Mouse (Mus musculus): ENCODE measurements at regions not wholly inside any gene's neighbourhood (a gene's known extent, or its start where the extent isn't known, plus 50 kb on each side); places are given as distances from the start of the nearest gene placed in this dataset.

DNA sequence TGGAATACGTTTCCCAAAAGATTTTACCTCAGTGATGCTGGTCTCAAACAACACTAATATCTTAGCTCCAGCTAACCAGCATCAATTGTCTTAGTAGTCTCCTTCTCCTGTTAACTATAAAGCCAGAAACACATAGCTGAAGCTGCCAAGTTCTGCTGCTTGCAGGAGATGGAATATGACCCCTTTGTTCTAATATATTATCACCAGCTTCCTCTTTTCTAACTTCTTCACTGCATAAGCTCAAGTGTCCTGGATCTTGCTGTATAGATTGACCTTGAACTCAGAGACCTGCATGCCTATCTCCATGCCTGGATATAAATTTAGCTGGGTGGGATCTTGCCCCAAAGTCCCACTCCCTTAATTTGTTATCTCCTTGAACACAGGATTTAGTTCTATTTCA lies 94.8 kb downstream of the Rbm46 start:
- DNase-seq (ENCODE audit: low read depth, low spot score), result no peak

DNA sequence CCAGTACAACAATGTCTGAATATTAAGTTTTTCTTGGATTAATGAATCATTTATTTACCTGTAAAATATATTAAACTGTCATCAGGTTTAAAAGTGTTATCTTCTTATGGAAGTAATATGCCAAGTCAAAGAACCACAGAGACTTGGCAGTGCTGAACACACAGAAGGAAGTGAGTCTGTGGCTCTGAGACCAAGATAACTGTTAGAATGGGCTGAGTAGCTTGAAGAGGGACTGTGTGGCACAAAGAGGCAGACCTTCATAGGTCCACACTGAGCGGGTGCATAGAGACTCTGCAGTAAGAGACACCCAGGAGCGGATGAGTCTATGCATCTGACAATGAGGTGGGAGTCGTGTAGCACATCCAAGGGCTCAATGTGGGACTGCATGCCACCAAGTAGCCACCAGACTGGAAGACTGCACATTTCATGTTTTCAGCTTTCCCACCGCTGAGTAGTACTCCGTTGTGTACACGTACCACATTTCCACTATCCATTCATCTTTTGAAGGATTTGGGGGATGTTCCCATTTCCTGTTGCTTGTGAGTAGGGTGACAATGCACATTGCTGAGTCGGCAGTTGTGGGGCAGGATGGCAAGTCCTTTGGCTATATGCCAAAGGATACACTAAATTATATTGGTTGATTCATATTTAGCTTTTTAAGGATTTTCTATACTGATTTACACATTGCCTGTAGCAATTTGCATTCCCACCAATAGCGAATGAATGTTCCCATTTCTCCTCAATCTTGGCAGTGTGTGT lies 105.6 kb downstream of the Rbm46 start:
- DNase-seq (ENCODE audit: low read depth, low spot score), result no peak

DNA sequence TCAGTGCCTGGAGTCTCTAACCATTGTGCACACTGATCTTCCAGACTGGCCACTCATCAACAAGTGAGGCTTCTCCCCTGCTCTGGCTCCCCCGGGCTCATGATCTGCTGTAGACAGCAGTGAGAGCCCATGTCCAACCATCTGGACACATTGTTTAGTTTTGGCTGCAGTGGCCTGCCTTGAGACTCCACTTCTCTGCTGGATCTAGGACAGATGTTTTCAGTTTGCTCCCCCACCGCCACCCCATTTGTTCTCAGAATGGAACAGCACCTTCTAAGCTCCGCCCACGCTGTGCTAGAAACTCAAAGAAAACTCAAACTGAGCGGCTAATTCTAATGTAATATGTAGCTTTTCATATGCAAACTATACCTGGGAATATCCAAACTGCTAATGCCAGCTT lies 108.8 kb downstream of the Rbm46 start:
- DNase-seq (ENCODE audit: low read depth, low spot score), result peak; percentile 9

DNA sequence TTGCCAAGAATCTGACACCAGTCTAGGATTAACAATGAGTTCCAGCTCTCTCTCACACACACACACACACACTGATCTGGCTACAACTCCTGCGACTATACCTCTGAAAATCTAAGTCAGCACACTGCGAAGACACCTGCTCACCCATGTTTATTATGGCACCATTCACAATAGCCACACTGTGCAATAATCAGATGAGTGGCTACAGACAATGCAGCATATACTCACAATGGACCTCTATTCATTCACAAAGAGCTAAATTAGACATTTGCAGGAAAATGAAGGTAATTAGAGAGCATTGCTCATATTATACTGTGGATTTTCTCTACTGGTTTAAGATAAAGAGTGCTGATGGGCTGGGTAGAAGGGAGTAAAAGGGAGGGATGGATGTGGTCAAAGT lies 116.3 kb downstream of the Rbm46 start:
- no peak for DNase-seq (ENCODE audit: low read depth, low spot score)

DNA sequence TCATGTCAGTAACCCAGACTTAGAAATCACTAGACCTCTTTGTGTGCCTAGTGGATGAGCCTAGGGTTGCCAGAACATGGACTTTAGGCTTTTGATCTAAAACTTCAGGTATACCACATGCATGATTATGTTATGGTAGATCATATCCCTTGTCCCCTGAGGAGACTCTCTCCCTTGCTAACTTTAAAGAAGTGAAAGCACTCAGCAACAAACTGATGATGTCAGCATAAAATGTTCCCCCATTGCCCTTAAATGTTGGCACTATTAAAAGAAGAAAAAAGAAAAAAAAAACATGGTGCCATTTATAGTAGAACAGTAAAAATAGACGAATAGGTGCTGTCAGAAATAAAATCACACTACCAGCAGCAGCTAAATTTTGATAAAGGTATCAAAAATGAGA lies 117.3 kb downstream of the Rbm46 start:
- DNase-seq (ENCODE audit: low read depth, low spot score), result no peak

DNA sequence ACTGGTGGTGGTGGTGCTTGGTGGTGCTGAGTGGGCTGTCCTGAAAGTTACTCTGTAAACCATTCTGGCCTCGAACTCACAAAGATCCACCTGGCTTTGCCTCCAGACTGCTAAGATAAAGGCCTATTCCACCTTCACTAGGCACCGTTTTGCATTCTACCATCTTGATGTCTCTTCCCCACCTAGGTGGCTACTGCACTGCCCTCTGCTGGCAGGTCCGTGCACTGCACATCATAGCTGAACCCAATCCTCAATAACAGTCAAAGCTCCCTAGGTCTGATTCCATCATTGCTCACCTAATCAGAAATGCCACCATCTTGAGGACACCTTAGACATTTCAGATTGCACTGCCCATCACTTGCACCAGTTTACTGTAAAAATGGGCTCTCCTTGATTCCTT lies 150.7 kb downstream of the Rbm46 start:
- DNase-seq (ENCODE audit: low read depth, low spot score), result peak; percentile 69

DNA sequence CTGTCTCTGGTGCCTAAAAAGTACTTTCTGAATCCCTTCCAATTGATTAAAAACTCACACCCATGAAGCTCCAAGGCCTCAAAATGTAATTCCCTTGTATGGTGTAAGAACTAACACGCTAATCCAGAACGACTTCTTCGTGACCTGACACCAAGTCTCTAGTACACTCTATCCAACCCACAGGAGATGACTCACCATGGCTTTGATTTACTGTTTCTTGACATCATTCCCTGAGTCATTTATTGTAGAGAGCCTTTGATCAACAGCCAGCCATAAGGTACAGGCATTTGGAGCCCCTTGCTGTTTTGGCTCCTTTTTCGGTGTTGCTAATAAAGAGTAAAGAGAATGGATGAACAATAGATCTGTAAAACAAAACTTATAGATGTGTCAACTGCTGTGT lies 159.7 kb upstream of the Npy2r start:
- no peak for DNase-seq (ENCODE audit: low read depth, low spot score)

DNA sequence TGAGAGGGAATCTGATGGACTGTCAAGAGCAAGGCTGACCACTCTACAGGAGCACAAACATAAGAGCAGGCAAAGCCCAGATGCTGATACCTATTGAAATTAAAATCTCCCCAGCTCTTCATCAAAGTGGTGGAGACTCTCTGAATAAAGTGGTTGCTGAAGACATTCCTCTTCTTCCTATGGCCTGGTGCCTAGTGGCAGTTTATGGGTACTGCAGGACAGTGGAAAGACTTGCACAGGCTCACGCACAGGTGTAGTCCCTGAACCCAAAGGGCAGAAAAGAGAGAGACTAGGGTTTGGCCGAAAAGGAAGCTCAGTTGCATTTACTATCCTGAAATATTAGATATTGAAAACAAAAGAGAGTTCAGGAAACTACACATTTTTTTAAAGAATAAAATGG lies 144.2 kb upstream of the Npy2r start:
- peak; percentile 51 for DNase-seq (ENCODE audit: low read depth, low spot score)

DNA sequence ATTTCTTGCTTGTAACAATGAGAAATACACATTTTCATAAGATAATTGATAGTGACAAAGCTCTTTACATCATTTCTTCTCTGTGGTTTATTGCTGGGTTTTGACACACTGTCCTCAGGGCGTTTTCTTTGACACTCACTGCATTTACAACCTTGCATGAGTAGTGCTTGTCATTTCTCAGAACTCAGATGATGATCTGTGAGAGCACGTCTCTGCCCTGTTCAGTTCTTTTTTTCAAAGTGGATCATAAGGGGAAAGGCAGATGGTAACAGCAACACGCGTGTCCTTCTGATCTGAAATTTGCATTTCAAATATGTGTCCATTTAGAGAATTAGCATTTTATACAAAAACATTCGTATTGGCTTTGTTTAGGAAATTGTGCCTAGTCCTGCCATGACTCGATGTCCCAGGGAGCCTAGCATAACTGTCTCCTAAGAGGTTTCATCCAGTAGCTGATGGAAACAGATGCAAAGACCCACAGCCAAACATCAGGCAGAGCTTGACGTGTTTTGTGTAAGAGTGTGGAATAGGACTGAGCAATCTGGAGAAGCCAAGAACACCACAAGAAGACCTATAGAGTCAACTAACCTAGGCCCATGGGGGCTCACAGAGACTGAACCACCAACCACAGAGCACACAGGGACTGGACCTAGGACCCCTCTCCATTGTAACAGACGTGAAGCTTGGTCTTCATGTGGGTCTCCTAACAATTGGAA lies 108.4 kb upstream of the Npy2r start:
- no peak for DNase-seq (ENCODE audit: low read depth, low spot score)

DNA sequence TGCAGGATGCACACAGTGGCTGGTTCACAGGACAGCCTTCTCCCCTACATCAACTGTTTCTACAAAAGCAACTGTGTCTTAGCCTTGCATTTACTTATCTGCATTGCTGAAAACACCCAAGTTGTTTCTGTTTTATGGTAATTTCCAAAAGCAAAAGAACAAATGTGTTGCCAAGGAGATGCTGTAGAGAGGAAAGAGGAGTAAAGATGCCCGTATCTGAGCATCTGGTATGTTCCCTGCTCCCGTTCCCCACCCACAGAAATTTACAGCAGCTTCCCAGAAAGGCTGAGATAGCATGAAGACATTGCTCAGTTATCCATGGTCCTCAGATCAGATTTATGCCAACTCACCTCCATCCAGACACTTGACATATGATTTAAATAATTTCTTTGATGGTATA lies 104.5 kb upstream of the Npy2r start:
- no peak for DNase-seq (ENCODE audit: low read depth, low spot score)

DNA sequence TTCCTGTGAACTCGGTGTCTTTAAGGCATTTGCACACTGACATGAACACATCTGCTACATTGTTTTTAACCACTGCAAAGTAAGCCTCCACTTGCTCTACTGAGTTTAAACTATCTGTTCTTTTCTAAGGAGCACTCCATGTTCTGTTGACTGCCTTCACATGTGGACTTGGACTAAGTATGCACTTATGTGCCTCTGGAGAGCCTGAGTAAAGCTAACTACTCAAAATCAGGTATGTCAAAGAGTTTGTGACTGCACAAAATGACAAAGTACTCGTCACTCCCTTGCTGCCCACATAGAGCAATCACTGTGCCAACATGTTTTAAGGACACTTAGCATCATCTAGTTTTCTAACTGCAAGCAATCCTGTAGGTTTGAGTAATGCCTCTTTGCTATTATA lies 92.2 kb upstream of the Npy2r start:
- no peak for DNase-seq (ENCODE audit: low read depth, low spot score)

DNA sequence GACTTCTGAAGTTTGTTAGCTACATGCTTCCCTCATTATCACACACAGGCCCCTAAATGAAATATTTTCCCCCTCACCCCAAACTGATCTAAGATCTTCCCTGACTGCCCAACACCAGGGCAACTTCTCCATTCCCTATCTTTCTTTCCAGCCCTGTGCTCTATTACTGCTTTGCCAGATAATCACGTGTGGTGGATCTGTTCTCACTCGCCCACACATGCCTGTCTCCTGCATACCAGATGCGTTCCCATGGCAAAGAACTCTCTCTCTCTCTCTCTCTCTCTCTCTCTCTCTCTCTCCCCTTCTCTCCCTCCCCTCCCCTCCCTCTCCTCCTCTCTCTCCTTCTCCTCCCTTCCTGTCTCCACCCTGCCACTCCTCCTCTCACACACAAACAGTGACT lies 88.8 kb upstream of the Npy2r start:
- no peak for DNase-seq (ENCODE audit: low read depth, low spot score)

DNA sequence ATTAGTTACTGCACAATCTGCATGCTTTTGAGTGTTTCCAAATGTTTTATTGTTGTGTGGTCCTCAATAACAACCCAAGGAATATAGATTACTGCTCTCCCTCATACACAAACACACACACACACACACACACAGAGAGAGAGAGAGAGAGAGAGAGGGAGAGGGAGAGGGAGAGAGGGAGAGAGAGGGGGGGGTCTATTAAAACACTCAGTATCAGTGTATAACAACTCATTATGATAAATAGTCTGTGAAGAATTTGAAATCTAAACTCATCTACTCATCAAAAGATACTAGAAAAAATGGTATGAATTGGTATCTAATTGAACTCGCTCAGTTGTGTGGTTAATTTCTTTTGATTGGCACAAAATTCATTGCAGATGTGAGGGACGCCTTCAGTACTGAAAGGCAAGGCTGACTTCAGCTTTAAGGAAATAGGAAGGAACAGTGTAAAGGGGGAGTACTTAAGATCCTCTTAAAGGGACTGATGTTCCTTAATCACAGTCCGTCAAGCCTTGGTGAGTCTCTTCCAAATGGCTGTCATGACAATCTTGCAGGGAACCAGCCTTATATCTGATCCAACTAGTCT lies 72.6 kb upstream of the Npy2r start:
- no peak for DNase-seq (ENCODE audit: low read depth, low spot score)

DNA sequence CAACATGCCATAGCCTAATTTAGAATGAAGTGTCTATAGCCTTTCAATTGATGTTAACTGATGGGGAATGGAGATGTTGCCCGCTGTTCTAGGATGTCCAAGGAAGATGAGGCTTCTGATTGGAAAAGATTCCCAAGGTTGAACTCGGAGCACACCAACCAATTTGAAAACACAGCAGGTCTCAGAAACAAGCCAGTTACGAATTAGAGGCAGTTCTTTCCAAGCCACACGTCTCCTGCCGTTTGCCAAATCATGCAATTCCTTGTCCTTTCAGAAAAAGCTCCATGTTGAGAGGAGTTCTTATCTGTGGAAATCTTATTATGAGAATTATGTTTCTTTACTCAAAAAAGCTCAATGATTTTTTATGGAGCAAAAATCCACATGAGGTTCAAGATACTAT lies 71.5 kb upstream of the Npy2r start:
- no peak for DNase-seq (ENCODE audit: low read depth, low spot score)

DNA sequence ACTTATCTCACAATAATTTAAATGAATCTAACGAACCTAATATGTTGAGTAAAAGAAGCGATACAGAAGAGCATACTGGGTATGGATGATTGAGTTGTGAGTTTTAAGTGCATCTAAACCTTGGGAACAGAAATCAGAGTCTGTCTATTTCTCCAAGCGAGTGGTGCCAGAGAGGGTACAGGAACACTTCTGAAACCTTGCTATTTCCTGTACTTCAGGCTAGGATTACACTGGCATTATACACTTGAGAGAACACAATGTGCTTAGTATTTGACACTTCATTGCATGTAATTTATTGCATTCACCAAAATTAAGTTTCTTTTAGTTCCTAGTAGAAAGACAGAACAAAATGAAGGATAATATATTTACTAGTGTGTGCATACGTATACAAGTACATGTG lies 54.0 kb upstream of the Npy2r start:
- no peak for DNase-seq (ENCODE audit: low read depth, low spot score)

DNA sequence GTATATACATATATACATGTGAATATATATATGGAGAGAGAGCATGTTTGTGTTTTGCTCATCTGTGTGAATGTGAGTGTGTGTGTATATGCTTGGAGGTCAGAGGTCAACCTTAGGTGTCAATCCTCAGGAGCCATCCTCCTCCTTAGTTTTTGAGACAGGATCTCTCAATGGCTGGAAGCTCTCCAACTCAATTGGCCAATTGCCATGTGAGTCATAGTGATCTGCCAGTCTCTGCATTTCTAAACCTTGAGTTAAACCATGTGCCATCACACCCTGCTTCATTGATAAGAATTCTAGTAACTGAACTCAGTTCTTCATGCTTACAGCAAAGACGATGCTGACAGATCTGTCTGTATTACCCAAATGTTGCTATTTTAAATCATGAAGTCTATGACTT lies 50.8 kb upstream of the Npy2r start:
- DNase-seq (ENCODE audit: low read depth, low spot score), result no peak

Data from ES-CJ7 (cell line).